Mouse (Mus musculus) MEL (cell line): Measurements from ENCODE around the gene Tmem50a. TPM values are rescaled to one million over a fixed set of nuclear protein-coding genes. Genes with fewer than 3 reads are reported as not detected.

Source experiments
- DNase-seq: peaks from one replicate; pipeline ENCODE4 v3.0.0; 2011; ENCODE audit warnings: low read depth, low spot score
- H3K27ac ChIP-seq: 2 replicates; pipeline ENCODE4 v1.5.1; 2012; ENCODE audit warnings: low read depth, mild to moderate bottlenecking, control low read depth, low read length, moderate library complexity; ENCODE audit not compliant: control insufficient read depth
- H3K27me3 ChIP-seq, 2 experiments: fragments of 150-350 bp in 1 of 2; sonication (generic) in 1 of 2; 2 replicates each; pipeline ENCODE4 v1.6.1; 2012; ENCODE audit warnings: low read length in 2 of 2, mild to moderate bottlenecking in 2 of 2, improper control_type of control experiment in 1 of 2, moderate library complexity in 1 of 2; ENCODE audit not compliant: insufficient read depth in 2 of 2, control insufficient read depth in 1 of 2
- H3K36me3 ChIP-seq, 2 experiments: 2 replicates each; pipeline ENCODE4 v1.6.1; 2012 to 2014; ENCODE audit warnings: low read length in 2 of 2, improper control_type of control experiment in 1 of 2, inconsistent platforms in 1 of 2, mild to moderate bottlenecking in 1 of 2; ENCODE audit not compliant: insufficient read depth in 2 of 2, control insufficient read depth in 1 of 2
- H3K4me1 ChIP-seq, 2 experiments: fragments of 150-350 bp in 1 of 2; sonication (generic) in 1 of 2; 2 replicates each; pipeline ENCODE4 v1.6.1; 2012; ENCODE audit warnings: low read length in 2 of 2, improper control_type of control experiment in 1 of 2, mild to moderate bottlenecking in 1 of 2; ENCODE audit not compliant: insufficient read depth in 2 of 2, control insufficient read depth in 1 of 2
- H3K4me3 ChIP-seq, 2 experiments: fragments of 150-350 bp in 1 of 2; sonication (generic) in 1 of 2; 2 replicates each; pipeline ENCODE4 v1.5.1; 2012; ENCODE audit warnings: low read depth in 2 of 2, low read length in 2 of 2, mild to moderate bottlenecking in 2 of 2, moderate library complexity in 2 of 2, control low read depth in 1 of 2, improper control_type of control experiment in 1 of 2; ENCODE audit not compliant: control insufficient read depth in 1 of 2, insufficient read depth in 1 of 2
- H3K79me2 ChIP-seq: 2 replicates; pipeline ENCODE4 v1.6.1; 2012; ENCODE audit warnings: mild to moderate bottlenecking, low read length, moderate library complexity; ENCODE audit not compliant: control insufficient read depth, poor library complexity, insufficient read depth
- H3K9ac ChIP-seq: 2 replicates; pipeline ENCODE4 v1.6.1; 2012; ENCODE audit warnings: low read depth, mild to moderate bottlenecking, control low read depth, low read length, moderate library complexity; ENCODE audit not compliant: control insufficient read depth, poor library complexity, severe bottlenecking
- H3K9me3 ChIP-seq: fragments of 150-350 bp; sonication (generic); replicated peaks from 2 replicates; pipeline ENCODE4 v1.6.1; 2012; ENCODE audit warnings: mild to moderate bottlenecking, low read length, improper control_type of control experiment, moderate library complexity; ENCODE audit not compliant: insufficient read depth
- BHLHE40 ChIP-seq: IDR thresholded peaks from 2 replicates; pipeline ENCODE4 v1.6.1; 2012; ENCODE audit warnings: low read depth, mild to moderate bottlenecking, inconsistent platforms, low read length, improper control_type of control experiment, borderline replicate concordance
- HCFC1 ChIP-seq: IDR thresholded peaks from 2 replicates; pipeline ENCODE4 v1.6.1; 2012; ENCODE audit warnings: low read depth, mild to moderate bottlenecking, inconsistent platforms, low read length, improper control_type of control experiment, moderate library complexity
- KAT2A ChIP-seq: conservative IDR thresholded peaks from 2 replicates; pipeline ENCODE4 v1.6.1; 2012; ENCODE audit warnings: low read depth, low read length, improper control_type of control experiment, inconsistent platforms
- MAX ChIP-seq: IDR thresholded peaks from 2 replicates; pipeline ENCODE4 v1.6.1; 2011; ENCODE audit warnings: low read length, improper control_type of control experiment
- MAZ ChIP-seq: IDR thresholded peaks from 2 replicates; pipeline ENCODE4 v1.6.1; 2012; ENCODE audit warnings: low read depth, mild to moderate bottlenecking, inconsistent platforms, low read length, improper control_type of control experiment
- MEF2A ChIP-seq: IDR thresholded peaks from 2 replicates; pipeline ENCODE4 v1.6.1; 2014; ENCODE audit warnings: low read depth, mild to moderate bottlenecking, inconsistent platforms, low read length, improper control_type of control experiment; ENCODE audit not compliant: poor library complexity, insufficient replicate concordance, severe bottlenecking; ENCODE audit errors: extremely low read depth
- MXI1 ChIP-seq: IDR thresholded peaks from 2 replicates; pipeline ENCODE4 v1.6.1; 2011; ENCODE audit warnings: mild to moderate bottlenecking, low read depth, low read length, improper control_type of control experiment
- MYB ChIP-seq: IDR thresholded peaks from 2 replicates; pipeline ENCODE4 v1.6.1; 2011; ENCODE audit warnings: mild to moderate bottlenecking, low read depth, low read length, improper control_type of control experiment
- NRF1 ChIP-seq: IDR thresholded peaks from 2 replicates; pipeline ENCODE4 v1.6.1; 2014; ENCODE audit warnings: low read depth, mild to moderate bottlenecking, inconsistent platforms, low read length, improper control_type of control experiment, moderate library complexity; ENCODE audit not compliant: poor library complexity, insufficient read depth, severe bottlenecking
- POLR2A ChIP-seq, 2 experiments: IDR thresholded peaks; 2 replicates each; pipeline ENCODE4 v1.6.1; 2011 to 2012; ENCODE audit warnings: low read length in 2 of 2, mild to moderate bottlenecking in 2 of 2, control low read depth in 1 of 2, improper control_type of control experiment in 1 of 2, low read depth in 1 of 2, moderate library complexity in 1 of 2; ENCODE audit not compliant: control insufficient read depth in 1 of 2, insufficient read depth in 1 of 2, poor library complexity in 1 of 2
- SIN3A ChIP-seq: IDR thresholded peaks from 2 replicates; pipeline ENCODE4 v1.6.1; 2012; ENCODE audit warnings: low read length, improper control_type of control experiment, inconsistent platforms
- TAL1 ChIP-seq: IDR thresholded peaks from 2 replicates; pipeline ENCODE4 v1.6.1; 2012; ENCODE audit warnings: mild to moderate bottlenecking, inconsistent platforms, low read length, moderate library complexity, mixed read lengths
- TBP ChIP-seq: IDR thresholded peaks from 2 replicates; pipeline ENCODE4 v1.8.0; 2011; ENCODE audit warnings: low read depth, low read length, improper control_type of control experiment
- ZMIZ1 ChIP-seq: IDR thresholded peaks from 2 replicates; pipeline ENCODE4 v1.6.1; 2012; ENCODE audit warnings: low read depth, mild to moderate bottlenecking, inconsistent platforms, low read length, improper control_type of control experiment, moderate library complexity
- ZNF384 ChIP-seq: IDR thresholded peaks from 2 replicates; pipeline ENCODE4 v1.6.1; 2012; ENCODE audit warnings: low read depth, mild to moderate bottlenecking, inconsistent platforms, low read length, improper control_type of control experiment
- polyA plus RNA-seq, 2 experiments: library from polyadenylated mRNA; stranded (reverse) in 1 of 2; unstranded in 1 of 2; fragments of >175 nt in 1 of 2; fragments of >200 nt in 1 of 2; gene quantifications; 2 replicates each; pipeline versions ENCODE4 v1.2.1 to v1.2.4; 2012; ENCODE audit warnings: low replicate concordance in 2 of 2, low read depth in 1 of 2; ENCODE audit not compliant: insufficient read length in 2 of 2, insufficient read depth in 1 of 2, missing spikeins in 1 of 2
- total RNA-seq: library from RNA; depleted of rRNA; stranded (reverse); fragments of 300-350 nt; gene quantifications from 2 replicates; pipeline ENCODE4 v1.2.3, GENCODE M21; 2012

Gene Tmem50a
- total and polyA plus RNA-seq, 3 experiments: 58.5 to 115 TPM; not detected in 1

- TF ChIP-seq ZNF384 (no peak), NRF1 (no peak)
- Histone ChIP-seq H3K9me3 (no peaks in the 10 kb centered on the region), H3K79me2 (no peaks in the 10 kb centered on the region; the same call in 1 of the 2 replicates), H3K9ac (0 out of 2 replicates have a peak overlapping the region, but pooled peaks have one; percentile 2), H3K36me3 (peaks cover 0 to 37% of the 10 kb centered on the region in 2 experiments; a peak in 2 of 4 replicates), H3K4me3 (no peak overlapping the region), H3K4me1 (peaks cover 27 to 45% of the 10 kb centered on the region in 2 experiments), H3K27ac (peak overlapping the region; percentile 66), H3K27me3 (no peaks in the 10 kb centered on the region)
- DNase-seq: no peak
These were observed 46.8 kb downstream of the Tmem50a start for GRCm38 (mm10) chr4:134868065-134868464.

GRCm38 (mm10) chr4:134867661-134868060 is 47.2 kb downstream of the Tmem50a start:
- H3K9me3 ChIP-seq: no peaks in the 10 kb centered on the region
- no peak overlapping the region for H3K9ac ChIP-seq
- no peaks in the 10 kb centered on the region for H3K27me3 ChIP-seq
- H3K27ac ChIP-seq: 0 out of 2 replicates have a peak overlapping the region, but pooled peaks have one; percentile 1
- peak; percentile 37; the same call in 1 of the 2 replicates for TF ChIP-seq SIN3A
- TF ChIP-seq NRF1: no peak
- TF ChIP-seq MEF2A: no peak
- TF ChIP-seq MXI1: peak; percentile 19; the same call in 1 of the 2 replicates
- TF ChIP-seq HCFC1: 0 out of 2 replicates have a peak, but pooled peaks have one; percentile 23
- TF ChIP-seq, all 39 proteins: peak for 3
- Histone ChIP-seq H3K36me3 (peaks cover 0 to 40% of the 10 kb centered on the region in 2 experiments; a peak in 2 of 4 replicates), H3K4me1 (peaks cover 30 to 48% of the 10 kb centered on the region in 2 experiments), H3K79me2 (no peaks in the 10 kb centered on the region; the same call in 1 of the 2 replicates), H3K4me3 (no peak overlapping the region)
- no peak for DNase-seq

GRCm38 (mm10) chr4:134867213-134867612 is 47.6 kb downstream of the Tmem50a start:
- Histone ChIP-seq H3K79me2 (no peaks in the 10 kb centered on the region; the same call in 1 of the 2 replicates), H3K36me3 (peaks cover 0 to 40% of the 10 kb centered on the region in 2 experiments; a peak in 2 of 4 replicates), H3K9me3 (no peaks in the 10 kb centered on the region), H3K27ac (no peak overlapping the region), H3K9ac (no peak overlapping the region), H3K4me1 (peaks cover 30 to 48% of the 10 kb centered on the region in 2 experiments), H3K27me3 (no peaks in the 10 kb centered on the region), H3K4me3 (no peak overlapping the region)
- no peak for DNase-seq
- TF ChIP-seq MAX (no peak), BHLHE40 (no peak), KAT2A (no peak), MYB (no peak), MAZ (no peak), TBP (no peak), ZMIZ1 (no peak), POLR2A (IDR thresholded peaks at IDR 0.05; ENCODE audit: control insufficient read depth in 1 of 2, insufficient read depth in 1 of 2, low read depth in 1 of 2, low read length in 2 of 2, poor library complexity in 1 of 2) (no peak), TAL1 (no peak), MXI1 (no peak)
